Mouse (Mus musculus) lung, postnatal 0 days (tissue): ENCODE results near the gene Plppr5.

Experiments
- CTCF ChIP-seq: IDR thresholded peaks from 2 replicates; pipeline ENCODE4 v1.5.1; 2016; ENCODE audit warnings: antibody characterized with exemption, mild to moderate bottlenecking
- EP300 ChIP-seq: IDR thresholded peaks from 2 replicates; pipeline ENCODE4 v1.6.1; 2016; ENCODE audit warnings: antibody characterized with exemption, mild to moderate bottlenecking, control low read depth

- TF ChIP-seq CTCF = peak; percentile 42; the same call in 1 of the 2 replicates
- no peak for TF ChIP-seq EP300
Measured at GRCm38 (mm10) chr3:117728136-117728535, 153.5 kb downstream of the Plppr5 start.
